Mouse (Mus musculus): Measurements from ENCODE around the gene Orai1. TPM values are rescaled to one million over a fixed set of nuclear protein-coding genes. Genes with fewer than 3 reads are reported as not detected.

Orai1 gene
- total RNA-seq, 2 experiments from 2014 or later, result 10.1 to 11.0 TPM

DNA sequence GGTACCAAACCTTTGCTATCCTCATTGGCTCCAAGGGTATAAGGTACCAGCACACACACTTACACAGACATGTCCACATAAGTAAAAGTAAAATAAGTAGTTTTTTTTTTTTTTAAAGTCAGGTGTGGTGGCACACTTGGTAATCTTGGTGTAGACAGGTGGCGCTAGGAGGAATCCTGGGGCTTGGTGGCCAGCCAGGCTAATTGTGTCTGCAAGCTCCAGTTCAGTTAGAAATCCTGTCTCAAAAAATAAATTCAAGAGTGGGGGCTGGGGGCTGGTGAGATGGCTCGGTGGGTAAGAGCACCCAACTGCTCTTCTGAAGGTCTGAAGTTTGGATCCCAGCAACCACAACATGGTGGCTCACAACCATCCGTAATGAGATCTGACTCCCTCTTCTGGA, 48.3 kb downstream of the Orai1 start:
- DNase-seq (ENCODE audit: low spot score in 2 of 2), result no peak

DNA sequence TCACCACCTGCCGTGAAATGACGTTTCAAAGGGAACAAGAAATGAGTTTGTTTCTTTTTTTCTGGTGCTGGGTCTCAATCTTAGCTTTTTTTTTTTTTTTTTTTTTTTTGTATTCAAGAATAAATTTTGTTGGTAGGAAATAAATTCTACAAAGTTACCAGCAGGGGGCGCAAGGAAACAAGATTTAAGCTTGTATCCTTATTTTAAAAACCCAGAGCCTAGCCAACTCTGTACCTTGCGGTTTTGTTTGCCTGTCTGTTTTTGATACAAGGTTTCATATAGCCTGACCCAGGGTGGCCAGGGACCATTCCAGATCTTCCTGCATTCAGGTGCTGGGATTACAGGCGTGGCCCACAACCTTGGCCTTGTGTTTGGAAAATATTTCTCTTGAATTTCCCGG, 49.3 kb downstream of the Orai1 start:
- DNase-seq (ENCODE audit: low spot score in 2 of 2), result peak; percentile 53 to 62

DNA sequence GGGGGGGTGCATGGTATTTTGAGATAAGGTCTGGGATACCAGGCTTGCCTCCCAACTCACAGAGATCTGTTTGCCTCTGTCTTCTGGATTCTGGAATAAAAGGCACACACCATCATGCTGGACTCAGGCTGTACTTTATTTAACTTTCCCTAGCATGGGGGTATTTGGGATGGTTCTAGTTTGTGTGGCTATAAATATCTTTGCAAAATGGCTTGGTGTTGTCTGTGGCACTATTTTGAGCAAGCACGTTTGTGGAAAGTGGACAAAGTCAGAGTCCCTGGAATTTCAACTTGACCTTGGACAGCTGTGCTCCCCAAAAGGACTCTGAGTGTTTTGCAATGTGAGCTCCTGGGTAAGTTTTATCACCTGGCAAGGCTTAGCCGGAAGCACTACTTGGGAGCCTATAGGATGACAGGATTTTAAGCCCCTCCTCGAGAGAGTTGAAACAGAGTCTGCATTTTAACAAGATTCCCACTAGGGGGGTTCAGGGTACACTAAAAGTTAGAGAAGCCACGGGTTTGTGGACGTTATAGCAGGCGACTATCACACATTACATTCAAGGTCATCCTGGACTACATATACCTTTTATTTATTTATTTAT, 52.6 kb downstream of the Orai1 start:
- no peak for DNase-seq (ENCODE audit: low spot score in 2 of 2)

DNA sequence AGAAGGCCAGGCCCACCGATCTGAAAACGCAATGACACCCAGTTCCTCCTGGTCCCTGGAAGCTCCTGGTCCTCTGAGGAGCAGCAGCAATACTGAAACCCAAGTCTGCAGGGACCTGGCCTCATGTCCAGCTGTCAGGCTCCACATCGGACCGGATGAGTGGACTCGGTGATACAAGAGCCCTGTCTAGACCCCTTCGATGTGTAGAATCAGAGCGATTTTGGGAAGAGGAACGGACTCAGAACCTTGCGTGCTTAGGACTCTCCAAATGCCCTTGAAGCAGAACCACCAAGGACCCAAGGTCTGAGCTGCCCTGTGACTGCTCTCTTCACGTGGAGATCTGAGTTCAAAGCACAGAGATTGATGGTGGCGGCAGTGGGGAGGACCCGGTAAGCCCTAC, 53.2 kb downstream of the Orai1 start, which contains the start of gene Tmem120b:
Gene Tmem120b (plus strand): TSS at position 301 of the 400 bp plus-strand sequence.
- no peak for DNase-seq (ENCODE audit: low spot score in 2 of 2)

DNA sequence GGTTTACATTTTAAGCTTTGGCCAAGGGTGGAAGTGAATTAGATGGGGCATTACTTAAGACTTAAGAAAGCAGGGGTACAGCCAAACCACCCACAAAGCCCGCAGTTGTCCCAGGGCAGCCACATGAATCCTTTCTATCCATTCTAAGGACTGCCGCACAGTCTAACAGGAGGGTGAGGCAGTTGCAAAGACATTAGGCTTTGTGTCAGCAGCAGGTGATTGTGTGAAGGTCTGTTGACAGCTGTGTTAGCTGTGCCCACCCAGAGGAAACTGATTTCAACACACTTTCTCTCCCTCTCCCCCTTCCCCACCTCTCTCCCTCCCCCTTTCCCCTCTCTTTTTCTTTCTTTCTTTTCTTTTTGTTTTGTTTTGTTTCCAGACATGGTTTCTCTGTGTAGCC, 53.8 kb downstream of the Orai1 start:
- DNase-seq (ENCODE audit: low spot score in 2 of 2), result no peak

DNA sequence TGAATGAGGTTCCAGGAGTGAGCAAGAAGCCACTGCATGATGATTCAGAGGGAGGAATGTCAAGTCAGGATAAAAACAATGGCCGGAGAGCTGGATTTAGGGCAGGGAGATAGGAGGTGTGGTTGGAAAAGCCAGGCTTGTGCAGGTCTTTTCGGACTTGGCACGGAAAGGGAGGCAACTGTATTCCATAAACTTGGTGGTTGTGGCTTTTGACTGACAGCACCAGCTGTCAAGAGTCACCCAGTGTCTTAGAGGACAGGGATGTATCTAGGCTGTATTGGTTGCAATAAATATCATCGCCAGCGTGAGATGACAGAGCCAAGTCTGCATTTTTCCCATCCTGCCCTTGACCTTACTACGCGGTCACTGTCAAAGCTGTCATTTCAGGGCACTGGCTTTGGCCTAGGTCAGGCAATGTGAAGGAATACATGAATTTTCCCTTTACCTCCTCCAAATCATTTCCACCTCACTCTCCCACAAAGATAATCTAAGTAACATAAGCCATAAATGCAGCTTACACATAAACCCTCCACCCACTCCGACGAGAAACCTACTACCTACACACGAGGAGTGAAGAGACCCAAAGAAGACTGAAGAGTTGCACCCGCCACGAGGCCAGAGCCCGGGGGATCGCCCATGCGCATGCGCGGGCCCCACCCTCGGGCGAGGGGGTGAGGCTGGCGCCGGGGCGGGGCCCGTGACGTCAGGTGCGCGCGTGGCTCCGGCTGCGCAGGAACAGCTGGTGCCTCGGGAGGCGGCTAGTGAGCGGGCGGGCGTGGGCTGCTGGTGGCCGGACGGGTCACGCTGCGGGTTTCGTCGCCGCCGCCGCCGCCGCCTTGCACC, 60.9 kb downstream of the Orai1 start:
- DNase-seq (ENCODE audit: low spot score in 2 of 2), result peak; percentile 98

DNA sequence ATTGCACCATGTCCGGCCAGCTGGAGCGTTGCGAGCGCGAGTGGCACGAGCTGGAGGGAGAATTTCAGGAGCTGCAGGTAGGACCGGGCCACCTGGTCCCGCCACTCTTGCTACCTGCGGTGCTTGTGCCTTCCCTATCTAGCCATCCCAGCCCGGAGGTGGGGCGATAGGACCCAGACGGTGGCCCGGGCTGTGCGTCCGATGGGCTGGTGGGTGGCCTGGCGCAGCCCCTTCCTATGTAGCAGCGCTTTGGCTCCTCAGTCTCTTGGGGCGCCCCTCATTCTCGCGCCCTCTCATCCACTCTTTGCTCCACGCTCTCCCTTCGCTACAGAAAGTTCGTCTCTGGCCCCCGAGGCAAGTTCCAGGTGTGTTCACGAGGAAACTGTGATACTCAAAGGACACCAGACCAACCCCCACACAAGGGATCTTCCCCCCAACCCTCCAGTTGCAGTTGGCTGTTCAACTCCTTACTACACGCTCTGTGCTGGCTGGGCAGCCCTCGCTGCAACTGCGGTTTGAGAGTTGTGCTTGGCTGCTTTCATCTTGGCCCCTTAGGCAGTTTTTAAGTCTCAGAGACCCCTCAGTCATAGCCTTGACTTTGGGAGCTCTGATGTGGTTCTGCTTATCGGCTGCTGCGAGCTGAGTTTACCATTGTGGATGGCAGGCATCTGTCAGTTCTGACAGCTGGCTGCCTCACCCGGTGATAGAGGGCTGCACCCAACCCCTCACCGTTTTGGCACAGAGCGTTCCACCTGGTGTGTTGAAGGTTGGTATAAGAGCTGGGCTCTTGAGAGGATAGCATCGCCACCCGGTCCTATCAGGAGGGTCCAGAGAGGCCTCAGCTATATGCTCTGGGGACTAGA, 61.8 kb downstream of the Orai1 start:
- DNase-seq (ENCODE audit: low spot score in 2 of 2), result no peak

DNA sequence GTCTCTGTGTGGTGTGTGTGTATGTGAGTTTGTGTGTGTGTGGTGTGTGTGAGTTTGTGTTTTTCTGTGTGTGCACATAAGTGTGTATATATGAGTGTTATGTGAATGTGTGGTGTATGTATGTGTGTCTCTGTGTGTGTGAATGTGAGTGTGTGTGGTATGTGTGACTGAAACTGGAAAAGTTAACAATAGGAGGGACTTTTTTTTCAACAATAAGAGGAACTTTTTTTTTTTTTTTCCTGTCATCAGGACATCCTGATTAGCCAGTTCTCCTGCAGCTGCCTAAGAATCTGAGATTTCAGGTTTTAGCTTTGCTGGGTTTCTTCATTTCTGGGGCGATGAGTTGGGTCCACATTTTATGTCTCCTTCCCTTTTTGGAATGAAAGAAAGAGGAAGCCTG, 64.7 kb downstream of the Orai1 start:
- no peak for DNase-seq (ENCODE audit: low spot score in 2 of 2)

DNA sequence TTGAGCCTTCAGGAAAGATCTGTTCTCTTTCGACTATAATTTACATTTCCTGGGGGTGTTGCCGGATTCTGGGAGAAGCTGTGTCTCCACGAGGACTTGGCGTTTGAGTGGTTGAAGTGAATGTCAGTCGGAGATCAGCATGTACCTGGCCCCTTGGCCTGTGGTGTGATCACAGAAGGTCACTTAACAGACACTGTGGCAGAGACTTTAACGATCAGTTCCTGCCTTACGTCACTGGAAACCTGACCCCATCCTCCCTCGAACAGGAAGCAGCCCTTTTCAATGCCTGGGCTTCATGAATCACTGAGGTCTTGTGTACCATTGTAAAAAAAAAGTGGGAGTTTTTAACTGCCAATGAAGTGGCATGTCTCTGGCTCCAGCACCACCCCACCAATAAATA, 65.2 kb downstream of the Orai1 start:
- DNase-seq (ENCODE audit: low spot score in 2 of 2), result no peak

Other genes starting within 250 kb of the Orai1 start
- gene Camkk2, start 235.7 kb upstream of the Orai1 start, total RNA-seq (2021), result 10 to 100 TPM; 26.7 to 36.4 TPM
- gene Anapc5, start 193.7 kb upstream of the Orai1 start, total RNA-seq (2021), result 100 to 1,000 TPM; 148 to 156 TPM
- gene Rnf34, start 165.0 kb upstream of the Orai1 start, total RNA-seq (2021), result 10 to 100 TPM; 15.9 to 26.0 TPM
- 10 to 100 TPM; 13.0 to 13.7 TPM for gene Kdm2b, start 25.3 kb upstream of the Orai1 start, total RNA-seq (2021)
- not detected for gene Morn3, start 31.9 kb downstream of the Orai1 start, total RNA-seq (2021)
- gene Tmem120b, start 53.3 kb downstream of the Orai1 start, total RNA-seq (2021), result 10 to 100 TPM; 22.2 to 68.8 TPM
- gene Rhof, start 117.6 kb downstream of the Orai1 start, total RNA-seq (2021), result 1 to 10 TPM in 1 of 2 experiments, under 1 TPM in 1; 0.66 to 1.2 TPM
- 10 to 100 TPM; 19.1 to 25.8 TPM for gene Setd1b, start 127.1 kb downstream of the Orai1 start, total RNA-seq (2021)
- gene Psmd9, start 154.3 kb downstream of the Orai1 start, total RNA-seq (2021), result 10 to 100 TPM; 20.7 to 21.1 TPM
- 1 to 10 TPM; 1.2 to 3.6 TPM for gene Hpd, start 167.7 kb downstream of the Orai1 start, total RNA-seq (2021)
- gene Wdr66, start 237.0 kb downstream of the Orai1 start, total RNA-seq (2021), result under 1 TPM; 0.61 to 0.99 TPM

All from adrenal gland, adult 18-20 months (tissue).